Mouse (Mus musculus) heart, adult 18-20 months (tissue): ENCODE data around the gene Gm17334. TPM values are rescaled to one million over a fixed set of nuclear protein-coding genes. Genes with fewer than 3 reads are reported as not detected.

Experiments used
- DNase-seq, 2 experiments: peaks; one replicate each; pipeline ENCODE4 v3.0.0; 2021 to 2022; ENCODE audit warnings: mixed read lengths in 1 of 2
- long read RNA-seq, 2 experiments: library from polyadenylated mRNA; stranded (forward); transcript quantifications; one replicate each; pipeline ENCODE4 v2.0.0; 2021
- total RNA-seq, 2 experiments: library from RNA; stranded (reverse); gene quantifications; 2 replicates each; pipeline ENCODE4 v1.2.3; 2021

Gm17334 gene
- under 1 TPM in 1 of 2 experiments, not detected in 1; 0.30 TPM for total RNA-seq
- long read RNA-seq, experiment 1 = 0 reads
- long read RNA-seq, experiment 2 = 0 reads

GRCm38 (mm10) chr11:53773087-53773486, at the start of gene Gm17334:
Gene Gm17334, minus strand, starts transcription at chr11:53773187.
- peak in 1 of 2 experiments; percentile 4 for DNase-seq

DNA sequence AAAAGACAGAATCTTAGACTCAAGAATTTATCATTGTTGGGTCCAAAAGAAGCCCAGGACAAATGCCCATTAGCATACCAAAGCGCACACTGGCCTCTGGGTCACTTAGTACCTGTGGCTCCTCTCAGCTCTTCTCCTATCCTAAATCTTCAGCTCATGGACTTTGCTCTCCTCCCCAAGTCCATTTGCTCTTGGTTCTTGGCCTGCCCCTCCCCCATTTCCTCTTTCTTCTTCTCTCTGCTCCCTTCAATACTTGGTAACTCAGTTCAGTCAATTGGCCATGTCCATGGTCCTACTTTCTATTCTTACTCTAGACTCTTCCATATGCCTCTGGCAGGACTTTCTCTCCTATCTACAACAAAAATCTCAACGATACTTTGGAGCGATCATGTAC, 49.0 kb upstream of the Gm17334 start:
- DNase-seq = no peak

- peak in 1 of 2 experiments; percentile 67 for DNase-seq
Observed at GRCm38 (mm10) chr11:53821230-53821944, 48.4 kb upstream of the Gm17334 start.

GRCm38 (mm10) chr11:53820516-53821170, 47.7 kb upstream of the Gm17334 start:
- no peak for DNase-seq

DNA sequence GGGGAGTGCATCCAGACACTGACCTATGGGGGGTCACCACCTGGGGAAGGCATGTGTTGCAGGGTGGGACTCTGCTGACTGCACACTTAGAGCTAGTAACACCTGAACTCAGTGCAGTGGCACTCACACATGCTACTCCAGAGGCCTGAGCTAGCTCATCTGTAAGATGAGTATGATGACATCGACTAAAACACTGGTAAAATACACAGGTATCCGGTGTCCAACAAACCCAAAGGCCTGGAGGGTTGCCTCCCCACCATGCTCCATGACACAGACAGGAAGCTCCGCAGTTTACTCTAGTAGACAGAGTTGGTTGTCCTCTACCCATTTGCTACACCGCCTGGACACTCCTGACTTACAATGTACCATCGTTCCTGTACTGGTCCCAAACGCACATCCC, 46.5 kb upstream of the Gm17334 start:
- no peak for DNase-seq

GRCm38 (mm10) chr11:53818794-53819193, 45.8 kb upstream of the Gm17334 start:
- peak; percentile 63 to 69 for DNase-seq

GRCm38 (mm10) chr11:53816841-53817375, 43.9 kb upstream of the Gm17334 start:
- no peak for DNase-seq

- peak in 1 of 2 experiments; percentile 46 for DNase-seq
Observed at GRCm38 (mm10) chr11:53814810-53815209, 41.8 kb upstream of the Gm17334 start.

DNA sequence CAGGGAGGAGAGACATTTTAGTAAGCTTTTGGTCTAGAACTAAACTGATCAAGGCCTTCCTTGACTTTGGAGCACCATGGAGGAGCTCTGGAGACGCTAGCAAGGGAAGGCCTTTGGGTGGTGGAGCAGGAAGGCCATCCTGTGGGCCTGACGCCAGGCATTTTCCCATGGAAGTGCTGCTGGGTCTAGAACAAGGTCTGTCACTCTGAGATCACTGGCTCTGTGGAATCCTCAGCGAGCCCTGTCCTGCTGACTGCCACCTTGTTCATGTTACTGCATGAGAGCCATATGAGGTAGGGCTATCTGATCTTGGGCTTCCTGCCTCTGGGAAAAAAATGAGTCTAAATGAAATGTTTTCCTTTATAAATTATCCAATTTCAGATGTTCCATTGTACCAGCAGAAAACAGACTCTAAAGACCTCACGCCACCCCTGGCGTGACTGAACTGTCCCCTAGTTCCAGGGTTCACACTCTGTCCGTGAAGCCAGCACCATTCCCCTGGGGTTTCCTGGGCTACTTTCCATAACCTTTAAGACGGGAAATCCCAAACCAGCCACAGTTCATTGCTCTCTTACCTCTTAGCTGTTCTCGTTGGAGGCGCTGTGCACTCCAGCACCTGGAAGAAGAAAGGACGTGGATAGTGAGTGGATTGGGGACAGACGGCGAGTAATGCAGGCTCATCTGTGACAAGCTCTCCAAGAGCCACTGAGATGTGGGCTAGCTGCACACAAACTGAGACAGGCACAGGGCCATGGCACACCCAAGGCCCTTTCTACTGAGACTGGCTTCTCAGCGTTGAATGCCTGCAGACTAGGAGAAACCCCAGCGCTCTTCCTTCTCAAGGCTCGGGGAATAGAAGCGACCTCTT, 40.2 kb upstream of the Gm17334 start:
- peak; percentile 82 to 87 for DNase-seq

DNA sequence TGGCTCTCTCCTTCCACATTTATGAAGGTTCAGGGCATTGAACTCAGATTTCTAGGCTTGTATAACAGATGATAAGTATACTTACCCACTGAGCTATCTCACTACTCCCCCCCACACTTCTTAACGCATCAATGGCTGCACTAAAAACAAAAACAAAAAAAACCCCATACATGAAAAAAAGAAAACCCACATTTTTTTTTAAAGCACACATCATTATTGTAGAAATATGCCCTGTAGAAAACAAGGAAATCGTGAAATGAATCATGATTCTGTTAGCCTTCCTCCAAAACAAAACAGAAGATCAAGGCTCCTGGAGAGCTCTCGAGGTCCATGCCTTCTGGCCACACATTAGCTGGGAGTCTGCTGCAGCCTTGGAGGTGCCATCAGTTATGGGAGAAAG, 38.3 kb upstream of the Gm17334 start:
- DNase-seq = no peak

- DNase-seq = no peak
Observed at GRCm38 (mm10) chr11:53810749-53811148, 37.8 kb upstream of the Gm17334 start.

DNA sequence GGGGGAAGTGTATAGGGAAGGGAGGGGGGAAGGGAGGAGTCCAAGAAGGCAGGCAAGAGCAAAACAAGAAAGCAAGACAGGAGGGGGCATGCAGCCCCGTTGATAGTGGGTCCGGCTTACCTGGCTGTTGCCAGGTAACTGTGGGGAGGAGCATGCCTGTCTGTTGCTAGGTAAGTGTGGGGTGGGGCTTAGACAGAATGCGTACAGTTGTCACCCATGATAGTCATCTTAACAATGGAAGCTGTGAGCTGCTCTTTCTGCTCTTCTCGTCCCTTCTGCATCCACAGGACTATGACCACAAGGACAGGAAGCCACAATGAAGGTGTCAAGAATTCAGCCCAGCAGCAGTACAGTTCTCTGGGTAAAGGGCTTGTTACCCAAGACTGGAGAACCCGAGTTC, 37.2 kb upstream of the Gm17334 start:
- no peak for DNase-seq

- DNase-seq = peak in 1 of 2 experiments; percentile 31
Observed at GRCm38 (mm10) chr11:53809354-53809753, 36.4 kb upstream of the Gm17334 start.

GRCm38 (mm10) chr11:53805786-53806185, 32.8 kb upstream of the Gm17334 start:
- peak; percentile 88 to 93 for DNase-seq

GRCm38 (mm10) chr11:53804569-53805344, 31.8 kb upstream of the Gm17334 start:
- DNase-seq = no peak

DNA sequence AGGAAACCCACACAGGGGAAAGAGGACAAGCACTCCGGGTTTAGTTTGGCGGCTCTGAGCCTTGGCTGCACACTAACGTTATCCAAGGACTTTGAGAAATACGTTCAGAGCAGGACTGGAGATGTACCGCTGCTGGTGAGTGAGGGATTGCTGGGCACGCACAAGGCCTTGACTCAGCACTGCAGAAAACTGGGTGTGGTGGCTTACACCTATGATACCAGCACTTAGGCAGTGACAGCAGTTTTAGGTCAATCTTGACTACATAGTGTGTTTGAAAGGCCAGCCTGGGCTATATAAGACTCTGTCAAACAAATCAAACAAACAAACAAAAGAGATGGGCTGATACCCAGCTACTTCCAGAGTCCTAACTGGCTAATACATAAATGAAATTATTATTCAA, 30.5 kb upstream of the Gm17334 start:
- no peak for DNase-seq

- DNase-seq = peak in 1 of 2 experiments; percentile 31
Observed at GRCm38 (mm10) chr11:53803093-53803492, 30.1 kb upstream of the Gm17334 start.

- no peak for DNase-seq
Observed at GRCm38 (mm10) chr11:53800975-53801374, 28.0 kb upstream of the Gm17334 start.

- no peak for DNase-seq
Observed at GRCm38 (mm10) chr11:53800036-53800435, 27.0 kb upstream of the Gm17334 start.

GRCm38 (mm10) chr11:53798041-53798711, 25.2 kb upstream of the Gm17334 start:
- no peak for DNase-seq

DNA sequence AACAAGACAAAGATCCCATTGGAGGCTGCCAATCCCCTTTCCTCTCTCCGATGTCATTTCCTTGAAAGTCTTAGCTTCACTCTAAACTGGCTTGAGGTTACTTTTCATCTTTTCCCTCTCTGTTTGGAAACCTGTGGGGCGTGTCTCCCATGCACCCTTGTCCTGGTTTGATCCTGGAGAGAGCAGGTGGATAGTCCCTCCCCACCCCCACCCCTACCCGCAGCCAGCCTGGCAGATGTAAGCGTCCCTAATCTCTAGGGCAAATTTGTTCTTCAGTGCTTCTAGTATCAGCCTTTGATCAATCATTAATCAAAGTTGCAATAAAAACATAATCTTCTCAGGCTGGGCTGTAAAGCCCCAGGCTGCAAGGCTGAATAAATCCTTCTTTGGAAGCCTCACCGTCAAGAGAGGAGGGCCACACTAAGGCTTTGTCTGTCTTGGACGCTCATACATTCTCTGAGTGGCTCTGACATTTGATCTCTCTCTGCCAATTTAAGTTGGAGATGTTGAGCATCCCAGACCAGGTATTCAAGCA, 24.5 kb upstream of the Gm17334 start:
- DNase-seq = no peak
